ENCODE assay signal across 10 mouse cellular contexts in the genomic region with DNA sequence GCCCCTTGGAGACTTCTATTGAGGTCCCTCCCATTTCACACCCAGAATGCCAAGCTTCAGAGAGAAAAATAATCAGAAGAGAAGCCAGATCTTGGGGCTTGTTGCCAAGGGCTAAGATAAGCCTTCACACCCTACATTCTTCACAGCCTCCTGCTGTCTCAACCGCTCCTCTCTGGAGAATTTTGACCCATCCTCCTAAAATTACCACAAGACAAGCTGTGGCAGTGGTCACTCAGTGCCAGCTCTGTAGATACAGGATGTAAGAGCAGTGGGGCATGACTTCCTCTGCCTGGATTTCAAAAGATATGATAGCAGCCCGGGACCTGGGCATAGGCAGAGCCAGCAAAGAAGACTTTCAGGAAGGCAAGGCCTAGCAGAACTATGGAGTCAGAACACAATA. TPM values are rescaled to one million over a fixed set of nuclear protein-coding genes. Genes with fewer than 3 reads are reported as not detected.
DNase-seq lines count a peak whose midpoint lies in the region; ATAC-seq and TF ChIP-seq lines count a peak whose summit lies in the region.
"Had no signal": no experiment of that assay in that cellular context is flagged by ENCODE, and none has a peak within 500 bp of the region (broad histone marks: within the 10 kb centered on the region; RNA-seq: fewer than 3 reads in every experiment).

No protein-coding gene starts in this region.

- no peak for ATAC-seq in kidney, embryonic 16.5 days (ENCODE audit: low FRiP score, low TSS enrichment)
- ATAC-seq in erythroid progenitor cell, adult 5-6 weeks (replicated peaks; ENCODE audit: low FRiP score, poor library complexity, severe bottlenecking): no peak

- H3K4me1 ChIP-seq in kidney, adult 2 months (ENCODE audit: control insufficient read depth, insufficient read depth, low read length): peaks cover 9% of the 10 kb centered on the region; the same call in 1 of the 2 replicates
- no peaks in the 10 kb centered on the region for H3K4me1 ChIP-seq in kidney, embryonic 16.5 days (ENCODE audit: insufficient read depth, low read length)
- H3K4me1 ChIP-seq: neural tube, embryonic 15.5 days had no signal

- no peak for TF ChIP-seq CTCF in kidney, adult 2 months (conservative IDR thresholded peaks at IDR 0.05; ENCODE audit: insufficient read depth, insufficient read length, low read depth, low read length)

- H3K4me2 ChIP-seq in kidney, embryonic 16.5 days (replicated peaks; ENCODE audit: low read depth, low read length): no peak overlapping the region
- peak overlapping the region; percentile 26 for H3K4me2 ChIP-seq in myocyte (ENCODE audit: low read depth)
- H3K4me2 ChIP-seq: neural tube, embryonic 15.5 days had no signal

- TF ChIP-seq POLR2A in kidney, adult 2 months (IDR thresholded peaks at IDR 0.05; ENCODE audit: low read depth, low read length): no peak
- no peak for TF ChIP-seq POLR2A in myocyte (IDR thresholded peaks at IDR 0.05; ENCODE audit: insufficient read length, low read depth)

- no peaks in the 10 kb centered on the region for H3K36me3 ChIP-seq in kidney, adult 2 months (ENCODE audit: control insufficient read depth, insufficient read depth, low read length)
- no peaks in the 10 kb centered on the region for H3K36me3 ChIP-seq in kidney, embryonic 16.5 days (ENCODE audit: insufficient read depth, low read length)
- H3K36me3 ChIP-seq in myocyte (ENCODE audit: control insufficient read depth, insufficient read depth): no peaks in the 10 kb centered on the region
- H3K36me3 ChIP-seq: neural tube, embryonic 15.5 days had no signal

- no peak overlapping the region for H3ac ChIP-seq in myocyte (ENCODE audit: control insufficient read depth, insufficient read length)

- H3K9ac ChIP-seq in kidney, embryonic 16.5 days (replicated peaks; ENCODE audit: low read length): no peak overlapping the region
- H3K9ac ChIP-seq: neural tube, embryonic 15.5 days had no signal

- no peaks in the 10 kb centered on the region for H3K27me3 ChIP-seq in kidney, adult 2 months (replicated peaks; ENCODE audit: control insufficient read depth, insufficient read depth, low read length)
- no peaks in the 10 kb centered on the region for H3K27me3 ChIP-seq in kidney, embryonic 16.5 days (ENCODE audit: insufficient read depth, low read length)
- H3K27me3 ChIP-seq in myocyte (ENCODE audit: control insufficient read depth, insufficient read depth, insufficient read length): no peaks in the 10 kb centered on the region
- H3K27me3 ChIP-seq: neural tube, embryonic 15.5 days had no signal

- H3K79me2 ChIP-seq in myocyte (ENCODE audit: control insufficient read depth, insufficient read depth): peaks cover 46% of the 10 kb centered on the region

- H3K4me3 ChIP-seq in kidney, adult 2 months (ENCODE audit: insufficient read depth, low read depth, low read length): no peak overlapping the region
- H3K4me3 ChIP-seq in kidney, embryonic 16.5 days (ENCODE audit: low read length): no peak overlapping the region
- no peak overlapping the region for H3K4me3 ChIP-seq in myocyte
- H3K4me3 ChIP-seq: neural tube, embryonic 15.5 days had no signal

- H3K27ac ChIP-seq in kidney, adult 2 months (ENCODE audit: insufficient read depth, low read depth, low read length): peak overlapping the region; percentile 2; the same call in 1 of the 2 replicates
- no peak overlapping the region for H3K27ac ChIP-seq in kidney, embryonic 16.5 days (ENCODE audit: low read length)
- H3K27ac ChIP-seq: neural tube, embryonic 15.5 days had no signal

- 65% methylated on average over 2 of the region's 2 CpGs for WGBS in kidney, adult 2 months
- 53% methylated on average over 2 of the region's 2 CpGs for WGBS in kidney, embryonic 16.5 days

- DNase-seq in cerebellum, adult 11-12 months: peak; percentile 43
- DNase-seq in cerebellum, adult 8-10 months: no peak
- DNase-seq in kidney, adult 2 months: no peak
- peak; percentile 30 for DNase-seq in testis, postnatal 10 days (ENCODE audit: low spot score)
- DNase-seq in testis, postnatal 14 days (ENCODE audit: low spot score): no peak
- DNase-seq: kidney, adult 8-10 months had no signal

- H3K9me3 ChIP-seq in kidney, embryonic 16.5 days (ENCODE audit: low read length): no peaks in the 10 kb centered on the region
- H3K9me3 ChIP-seq: neural tube, embryonic 15.5 days had no signal

TF ChIP-seq in myocyte, 11 proteins besides CTCF, POLR2A, EP300 and RAD21:
- TF ChIP-seq CEBPB (IDR thresholded peaks at IDR 0.05; ENCODE audit: insufficient read depth, poor library complexity, severe bottlenecking) (no peak), TCF12 (IDR thresholded peaks at IDR 0.05; ENCODE audit: insufficient read depth, poor library complexity, severe bottlenecking) (no peak), TCF3 (IDR thresholded peaks at IDR 0.05; ENCODE audit: insufficient read length, low read depth) (no peak), MYOG (IDR thresholded peaks at IDR 0.05; ENCODE audit: control insufficient read depth in 1 of 3, insufficient read depth in 1 of 3, insufficient read length in 2 of 3, low read depth in 2 of 3) (no peak), E2F4 (IDR thresholded peaks at IDR 0.05; ENCODE audit: insufficient read depth) (no peak), SRF (IDR thresholded peaks at IDR 0.05; ENCODE audit: control insufficient read depth, insufficient read length, low read depth) (no peak), MAX (IDR thresholded peaks at IDR 0.05; ENCODE audit: low read depth) (no peak), USF1 (IDR thresholded peaks at IDR 0.05; ENCODE audit: low read depth) (no peak), POLR2AphosphoS2 (IDR thresholded peaks at IDR 0.05; ENCODE audit: insufficient read length, low read depth) (no peak), MYOD1 (IDR thresholded peaks at IDR 0.05; ENCODE audit: control insufficient read depth in 1 of 3, insufficient read length in 2 of 3, low read depth in 2 of 3) (no peak), REST (IDR thresholded peaks at IDR 0.05; ENCODE audit: insufficient read depth, insufficient read length) (no peak)

RNA-seq across cellular contexts. Expression of gene St3gal4, which starts 57.6 kb away (rescaled TPM):
- polyA plus RNA-seq in kidney, adult 2 months (2012; rRNA removed): 4.7 and 5.0 TPM in 2 replicates
- polyA plus RNA-seq in kidney, embryonic 16.5 days (2015; fragmentation: Nextera tagmentation; extraction: Ambion mirVana): 19.4 and 20.0 TPM in 2 replicates
- 24.0 TPM for polyA plus RNA-seq in myocyte (2012; fragmentation: generic; extraction: Trizol)
- 25.2 and 41.5 TPM in 2 replicates for total RNA-seq in erythroid progenitor cell, adult 5-6 weeks (2015; ENCODE audit: low replicate concordance)
- 35.2 and 37.9 TPM in 2 replicates for total RNA-seq in erythroid progenitor cell, adult 5-6 weeks (2017; ENCODE audit: low replicate concordance)

Comparison
In these comparisons a context has a peak if more than half of its experiments do, and no peak if none do; other contexts are left out.
1. DNase-seq: peak in cerebellum, adult 11-12 months (single experiment) and testis, postnatal 10 days (single experiment); none in cerebellum, adult 8-10 months (single experiment), kidney, adult 2 months (single experiment) and testis, postnatal 14 days (single experiment).